Mouse (Mus musculus): ENCODE results near the gene Gucd1.

- TF ChIP-seq MAFK (IDR thresholded peaks at IDR 0.05; ENCODE audit: insufficient read depth, low read depth, low read length) (no peak), HCFC1 (IDR thresholded peaks at IDR 0.05; ENCODE audit: borderline replicate concordance, insufficient read depth, low read length) (no peak), ZNF384 (IDR thresholded peaks at IDR 0.05; ENCODE audit: low read depth, low read length) (no peak)
These were observed 153.0 kb downstream of the Gucd1 start for GRCm38 (mm10) chr10:75364796-75365195.
